Mouse (Mus musculus): Measurements from ENCODE around the gene Sidt1.

GRCm38 (mm10) chr16:44349801-44350397, 16.9 kb upstream of the Sidt1 start:
- TF ChIP-seq CTCF (IDR thresholded peaks at IDR 0.05; ENCODE audit: borderline replicate concordance, control insufficient read depth, extremely low read depth, insufficient read depth, low read length, poor library complexity) = no peak
- TF ChIP-seq POLR2A (IDR thresholded peaks at IDR 0.05; ENCODE audit: control insufficient read depth, extremely low read depth, insufficient read depth, low read length, poor library complexity) = no peak

Measured in thymus, adult 2 months (tissue).